Mouse (Mus musculus): ENCODE results near the gene Gm5916. TPM values are rescaled to one million over a fixed set of nuclear protein-coding genes. Genes with fewer than 3 reads are reported as not detected.

Gene Gm5916
- total RNA-seq (2023), result not detected

DNA sequence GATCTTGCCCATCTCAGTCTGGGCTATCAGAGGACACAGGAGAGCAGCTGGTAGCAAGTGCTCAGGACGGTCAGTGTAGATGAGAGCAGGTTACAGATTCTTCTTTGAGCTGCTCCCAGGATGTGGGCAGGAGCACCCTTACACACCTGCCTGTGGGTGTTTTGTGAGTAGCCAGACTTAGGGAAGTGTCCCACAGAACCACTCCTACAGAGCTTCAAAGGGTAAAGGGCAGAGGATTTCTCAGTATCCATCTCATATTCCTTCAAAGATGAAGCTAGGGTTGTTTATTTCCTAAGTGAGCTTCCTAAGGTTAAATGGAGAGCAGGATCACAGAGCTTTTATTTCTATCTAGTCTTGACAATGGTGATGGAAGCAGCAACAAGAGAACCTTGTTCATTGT lies at the start of gene Gm5916:
Gene Gm5916, minus strand, starts transcription at position 101 of the 400 bp plus-strand sequence.

Other genes with a start within 250 kb of the Gm5916 start
- not detected for gene 9230113P08Rik, start 220.4 kb downstream of the Gm5916 start, total RNA-seq (2023)

All from B cell, adult 67 days (primary cell).